Mouse (Mus musculus): ENCODE measurements around the gene Eif4g3. TPM values are rescaled to one million over a fixed set of nuclear protein-coding genes. Genes with fewer than 3 reads are reported as not detected.
"Not testable (repeated sequence)": the region's sequence is repeated elsewhere in the genome, so short reads cannot be mapped to it uniquely, and the experiment has no call there.

Gene Eif4g3
- 100 to 1,000 TPM; 100 to 108 TPM for total RNA-seq (2021)
- long read RNA-seq, experiment 1, full-length matches to known transcripts, result 2 of 87 reads
- long read RNA-seq, experiment 1, partial matches to known transcripts, result 60 of 87 reads
- long read RNA-seq, experiment 1, other reads (novel, unspliced or antisense), result 25 of 87 reads
- long read RNA-seq, experiment 2, full-length matches to known transcripts, result 2 of 76 reads
- long read RNA-seq, experiment 2, partial matches to known transcripts, result 60 of 76 reads
- long read RNA-seq, experiment 2, other reads (novel, unspliced or antisense), result 14 of 76 reads

GRCm38 (mm10) chr4:137992890-137993289 is at the start of gene Eif4g3:
Eif4g3 (plus strand) TSS chr4:137993022.
- no peak for DNase-seq

- DNase-seq, result no peak
Observed at GRCm38 (mm10) chr4:137943540-137943939, 49.3 kb upstream of the Eif4g3 start.

- DNase-seq, result no peak
Observed at GRCm38 (mm10) chr4:137945376-137945775, 47.4 kb upstream of the Eif4g3 start.

- DNase-seq, result no peak
Observed at GRCm38 (mm10) chr4:137946419-137946818, 46.4 kb upstream of the Eif4g3 start.

GRCm38 (mm10) chr4:137952840-137953239 is 40.0 kb upstream of the Eif4g3 start:
- peak; percentile 85 for DNase-seq

- no peak for DNase-seq
Observed at GRCm38 (mm10) chr4:137954184-137954583, 38.6 kb upstream of the Eif4g3 start.

- peak; percentile 34 for DNase-seq
Observed at GRCm38 (mm10) chr4:137954926-137955396, 37.9 kb upstream of the Eif4g3 start.

- DNase-seq, result no peak
Observed at GRCm38 (mm10) chr4:137956260-137956659, 36.6 kb upstream of the Eif4g3 start.

GRCm38 (mm10) chr4:137959889-137960665 is 32.7 kb upstream of the Eif4g3 start:
- no peak for DNase-seq

- no peak for DNase-seq
Observed at GRCm38 (mm10) chr4:137960757-137961156, 32.1 kb upstream of the Eif4g3 start.

GRCm38 (mm10) chr4:137962643-137963350 is 30.0 kb upstream of the Eif4g3 start:
- no peak for DNase-seq

GRCm38 (mm10) chr4:137963431-137963830 is 29.4 kb upstream of the Eif4g3 start:
- no peak for DNase-seq

GRCm38 (mm10) chr4:137963881-137964584 is 28.8 kb upstream of the Eif4g3 start:
- peak; percentile 93 for DNase-seq

- DNase-seq, result no peak
Observed at GRCm38 (mm10) chr4:137964585-137964930, 28.3 kb upstream of the Eif4g3 start.

GRCm38 (mm10) chr4:137968203-137968602 is 24.6 kb upstream of the Eif4g3 start:
- peak; percentile 61 for DNase-seq

- not testable (repeated sequence) for DNase-seq
Observed at GRCm38 (mm10) chr4:137970623-137971199, 22.1 kb upstream of the Eif4g3 start.

- not testable (repeated sequence) for DNase-seq
Observed at GRCm38 (mm10) chr4:137974856-137975432, 17.9 kb upstream of the Eif4g3 start.

- not testable (repeated sequence) for DNase-seq
Observed at GRCm38 (mm10) chr4:137979066-137979644, 13.7 kb upstream of the Eif4g3 start.

GRCm38 (mm10) chr4:137982869-137983268 is 10.0 kb upstream of the Eif4g3 start:
- DNase-seq, result no peak

GRCm38 (mm10) chr4:137984212-137984611 is 8.6 kb upstream of the Eif4g3 start:
- DNase-seq, result peak; percentile 52

- no peak for DNase-seq
Observed at GRCm38 (mm10) chr4:137984746-137985145, 8.1 kb upstream of the Eif4g3 start.

All from gastrocnemius, postnatal 10 days (tissue).